Mouse (Mus musculus) lung, adult 18-20 months (tissue): ENCODE results near the gene Card19.

Experiments
- DNase-seq, 2 experiments: peaks; one replicate each; pipeline ENCODE4 v3.0.0; 2022; ENCODE audit warnings: mixed read lengths in 2 of 2

Gene Card19

DNA sequence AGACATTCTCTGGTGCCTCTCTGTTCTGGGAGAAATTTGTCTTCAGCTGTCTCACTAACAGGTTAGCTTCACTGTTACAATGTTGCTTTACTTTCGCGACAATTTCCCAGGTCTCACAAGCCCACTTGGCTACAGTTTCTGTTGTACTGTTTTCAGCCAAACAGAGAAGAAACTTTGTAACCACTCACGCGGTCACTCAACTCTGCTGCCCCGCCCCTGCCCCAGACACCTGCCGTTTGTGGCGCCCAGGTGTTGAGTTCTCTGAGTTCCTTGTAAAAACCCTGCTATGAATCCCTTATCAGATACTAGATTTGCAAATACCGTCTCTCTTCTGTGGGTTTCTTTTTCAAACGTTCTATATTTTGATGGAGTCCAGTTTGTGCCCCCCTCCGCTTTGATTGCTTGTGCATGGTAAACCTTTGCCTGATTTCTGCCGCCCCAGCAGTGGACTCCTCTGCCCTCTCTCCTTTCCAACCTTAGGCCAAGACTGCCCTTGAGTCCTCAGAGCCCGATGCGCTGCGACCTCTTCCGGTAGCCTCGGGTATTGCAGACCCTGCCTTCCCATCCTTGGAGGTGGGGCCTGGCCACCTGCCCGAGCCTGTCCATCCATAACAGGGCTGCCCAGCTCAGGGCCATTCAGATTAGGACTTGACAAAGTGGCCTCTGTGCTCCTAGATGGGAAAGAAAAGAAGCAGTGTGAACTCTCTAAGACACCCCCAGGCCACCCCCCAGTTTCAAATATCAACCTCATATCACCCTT lies 46.2 kb downstream of the Card19 start:
- peak; percentile 83 to 88 for DNase-seq

DNA sequence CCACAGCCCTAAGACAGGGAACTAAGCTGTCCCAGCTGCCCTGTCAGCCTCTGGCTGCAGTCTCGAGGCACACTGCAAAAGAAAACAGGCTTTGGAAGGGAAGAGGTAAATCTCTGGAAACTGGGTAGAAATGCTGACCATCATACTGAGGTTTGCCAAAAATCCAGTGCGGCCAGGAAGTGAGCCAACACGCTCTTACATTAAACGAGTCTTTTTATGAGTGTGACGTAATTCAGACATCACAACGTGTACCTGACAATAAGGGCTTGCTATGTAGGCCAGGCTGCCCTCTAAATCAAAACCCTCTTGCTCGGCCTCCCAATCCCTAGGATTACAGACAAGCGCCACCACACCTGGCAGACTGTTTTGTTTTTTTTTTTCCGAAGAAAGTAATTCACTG lies 48.8 kb downstream of the Card19 start:
- no peak for DNase-seq

DNA sequence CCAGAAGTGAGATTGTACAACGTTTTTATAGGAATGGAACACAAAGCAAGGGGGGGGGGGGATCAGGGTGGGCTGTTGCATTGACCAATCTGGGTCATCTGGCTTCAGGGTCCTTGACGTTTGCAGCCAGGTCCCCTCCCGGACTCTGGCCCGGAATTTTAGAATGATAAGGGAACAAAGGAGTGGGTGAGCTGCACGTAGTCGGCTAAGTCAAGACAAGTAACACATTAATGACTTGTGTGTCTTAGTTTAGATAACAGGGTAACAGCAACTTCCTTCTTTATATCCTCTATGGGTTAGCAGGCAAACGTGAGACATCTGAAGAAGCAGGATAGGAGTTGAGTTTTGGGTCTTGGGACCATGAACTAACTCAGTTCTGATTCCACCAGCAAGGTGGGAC lies 52.2 kb downstream of the Card19 start:
- DNase-seq: no peak

GRCm38 (mm10) chr13:49162722-49163121 lies 53.1 kb downstream of the Card19 start:
- DNase-seq: no peak

- DNase-seq: no peak
Measured at GRCm38 (mm10) chr13:49161236-49161635, 54.6 kb downstream of the Card19 start.

DNA sequence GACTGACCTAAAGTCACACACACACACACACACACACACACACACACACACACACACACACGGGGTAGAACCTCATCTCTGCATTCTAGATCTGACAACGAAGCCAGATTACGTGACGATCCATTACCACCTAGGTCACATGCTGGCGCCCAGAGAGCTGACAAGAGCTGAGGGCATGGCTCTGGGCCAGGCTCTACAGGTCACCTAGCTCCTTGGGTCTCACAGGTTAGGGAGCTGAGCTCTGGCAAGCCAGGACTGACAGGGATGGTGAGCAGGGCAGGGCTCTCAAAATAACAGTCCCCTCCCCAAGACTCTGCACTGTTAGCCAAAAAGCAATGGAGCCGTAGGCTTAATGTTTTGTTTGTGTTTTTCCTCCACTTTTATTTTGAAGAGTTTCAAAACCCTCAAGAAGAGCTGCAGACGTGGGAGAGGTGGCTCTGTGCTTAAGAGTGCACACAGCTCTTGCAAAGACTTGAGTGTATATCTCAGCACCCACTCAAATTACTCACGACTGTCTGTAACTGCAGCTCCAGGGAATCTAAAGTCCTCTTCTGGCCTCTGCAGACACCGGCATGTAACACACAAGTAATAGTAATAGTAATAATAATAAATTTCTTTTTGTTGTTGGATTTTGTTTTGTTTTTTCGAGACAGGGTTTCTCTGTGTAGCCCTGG lies 57.7 kb downstream of the Card19 start:
- peak; percentile 46 to 65 for DNase-seq

DNA sequence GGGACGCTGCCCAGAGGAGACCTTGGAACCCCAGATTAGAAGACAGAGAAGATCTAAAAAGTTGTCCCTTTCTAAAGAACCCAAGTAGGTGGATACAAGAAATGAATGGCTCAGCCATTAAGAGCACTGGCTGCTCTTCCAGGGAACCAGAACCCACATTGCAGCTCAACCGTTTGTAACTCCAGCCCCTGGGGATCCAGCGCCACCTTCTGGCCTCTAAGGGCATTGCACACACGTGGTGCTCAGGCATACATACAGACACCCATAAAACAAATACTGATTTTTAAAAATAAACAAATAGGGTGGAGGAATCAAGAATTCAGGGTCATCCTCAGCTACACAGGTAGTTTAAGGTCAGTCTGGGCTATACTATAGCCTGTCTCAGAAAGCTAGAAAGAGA lies 59.2 kb downstream of the Card19 start:
- DNase-seq: no peak

- no peak for DNase-seq
Measured at GRCm38 (mm10) chr13:49154621-49155020, 61.2 kb downstream of the Card19 start.

GRCm38 (mm10) chr13:49154028-49154427 lies 61.8 kb downstream of the Card19 start:
- no peak for DNase-seq
